Mouse (Mus musculus) cerebellum, adult 11 months (tissue): ENCODE results near the gene Lsm7.

ENCODE experiments used
- DNase-seq: peaks from one replicate; pipeline ENCODE4 v3.0.0; 2022

Lsm7 gene

GRCm38 (mm10) chr10:80874035-80874434, 19.0 kb upstream of the Lsm7 start:
- DNase-seq: no peak

GRCm38 (mm10) chr10:80871581-80871980, 16.6 kb upstream of the Lsm7 start, which contains the start of gene Tmprss9:
Tmprss9 (plus strand) TSS chr10:80871848.
- no peak for DNase-seq

GRCm38 (mm10) chr10:80870993-80871392, 16.0 kb upstream of the Lsm7 start:
- DNase-seq: no peak

- peak; percentile 79 for DNase-seq
These were observed 9.4 kb upstream of the Lsm7 start for GRCm38 (mm10) chr10:80864446-80864845.

- no peak for DNase-seq
These were observed 7.3 kb upstream of the Lsm7 start for GRCm38 (mm10) chr10:80862305-80862704.

GRCm38 (mm10) chr10:80858350-80858935, 3.4 kb upstream of the Lsm7 start:
- DNase-seq: no peak

- DNase-seq: no peak
These were observed 2.8 kb upstream of the Lsm7 start for GRCm38 (mm10) chr10:80857848-80858247.

GRCm38 (mm10) chr10:80857386-80857785, 2.4 kb upstream of the Lsm7 start:
- no peak for DNase-seq

- DNase-seq: no peak
These were observed 1.9 kb upstream of the Lsm7 start for GRCm38 (mm10) chr10:80856908-80857307.

GRCm38 (mm10) chr10:80856267-80856666, 1.3 kb upstream of the Lsm7 start:
- no peak for DNase-seq

- peak; percentile 62 for DNase-seq
These were observed 702 bp upstream of the Lsm7 start for GRCm38 (mm10) chr10:80855749-80856073.

- DNase-seq: no peak
These were observed 6.4 kb downstream of the Lsm7 start for GRCm38 (mm10) chr10:80848571-80848970.

- DNase-seq: no peak
These were observed 9.3 kb downstream of the Lsm7 start for GRCm38 (mm10) chr10:80845732-80846131.

GRCm38 (mm10) chr10:80845055-80845693, 9.8 kb downstream of the Lsm7 start:
- DNase-seq: no peak

- DNase-seq: peak; percentile 76
These were observed 11.0 kb downstream of the Lsm7 start, which contains the start of gene Lingo3 for GRCm38 (mm10) chr10:80843931-80844547. Lingo3 (minus strand) TSS chr10:80844039.

- no peak for DNase-seq
These were observed 11.7 kb downstream of the Lsm7 start for GRCm38 (mm10) chr10:80843087-80843930.

GRCm38 (mm10) chr10:80842334-80842733, 12.7 kb downstream of the Lsm7 start:
- peak; percentile 34 for DNase-seq

- peak; percentile 26 for DNase-seq
These were observed 13.3 kb downstream of the Lsm7 start for GRCm38 (mm10) chr10:80841685-80842084.

GRCm38 (mm10) chr10:80839848-80840247, 15.2 kb downstream of the Lsm7 start:
- no peak for DNase-seq

GRCm38 (mm10) chr10:80838346-80838912, 16.6 kb downstream of the Lsm7 start:
- DNase-seq: no peak

- peak; percentile 68 for DNase-seq
These were observed 17.2 kb downstream of the Lsm7 start for GRCm38 (mm10) chr10:80837827-80838226.

- DNase-seq: no peak
These were observed 18.0 kb downstream of the Lsm7 start for GRCm38 (mm10) chr10:80836949-80837379.

GRCm38 (mm10) chr10:80835617-80836016, 19.4 kb downstream of the Lsm7 start:
- no peak for DNase-seq
